Mouse (Mus musculus) CH12.LX (cell line): ENCODE measurements around the gene Slbp. TPM values are rescaled to one million over a fixed set of nuclear protein-coding genes. Genes with fewer than 3 reads are reported as not detected.

ENCODE experiments used
- DNase-seq: peaks from one replicate; pipeline ENCODE4 v3.0.0-alpha.2; 2013; ENCODE audit errors: extremely low read depth
- H3K27ac ChIP-seq: 2 replicates; pipeline ENCODE4 v1.5.1; 2012; ENCODE audit warnings: low read depth, mild to moderate bottlenecking, control low read depth, moderate library complexity; ENCODE audit not compliant: insufficient read depth
- H3K27me3 ChIP-seq: replicated peaks from 2 replicates; pipeline ENCODE3; 2012; ENCODE audit warnings: inconsistent platforms
- H3K36me3 ChIP-seq, 2 experiments: replicated peaks in 1 of 2; 2 replicates each; pipeline versions ENCODE3 to v1.6.1; 2012; ENCODE audit warnings: inconsistent platforms in 1 of 2, low read length in 1 of 2, mild to moderate bottlenecking in 1 of 2, mixed read lengths in 1 of 2, moderate library complexity in 1 of 2; ENCODE audit not compliant: control insufficient read depth in 1 of 2, insufficient read depth in 1 of 2
- H3K4me1 ChIP-seq, 2 experiments: 2 replicates each; pipeline ENCODE4 v1.6.1; 2012; ENCODE audit warnings: inconsistent platforms in 1 of 2, moderate library complexity in 1 of 2; ENCODE audit not compliant: insufficient read depth in 2 of 2, control insufficient read depth in 1 of 2
- H3K4me2 ChIP-seq: 2 replicates; pipeline ENCODE4 v1.6.1; 2012; ENCODE audit warnings: low read depth, mild to moderate bottlenecking, control low read depth; ENCODE audit not compliant: poor library complexity, insufficient read depth, severe bottlenecking
- H3K4me3 ChIP-seq, 3 experiments: fragments of 150-350 bp in 1 of 3; sonication (generic) in 1 of 3; replicated peaks in 1 of 3; 2 replicates each; pipeline versions ENCODE3 to v1.5.1; 2011 to 2012; ENCODE audit warnings: low read depth in 2 of 3, low read length in 2 of 3, mild to moderate bottlenecking in 2 of 3, moderate library complexity in 2 of 3, control low read depth in 1 of 3, improper control_type of control experiment in 1 of 3, inconsistent platforms in 1 of 3, mixed read lengths in 1 of 3; ENCODE audit not compliant: poor library complexity in 1 of 3
- H3K79me2 ChIP-seq: replicated peaks from 2 replicates; pipeline ENCODE4 v1.6.1; 2012; ENCODE audit warnings: mild to moderate bottlenecking, moderate library complexity; ENCODE audit not compliant: control insufficient read depth, poor library complexity, insufficient read depth, severe bottlenecking; ENCODE audit errors: extremely low read depth
- H3K9ac ChIP-seq: 2 replicates; pipeline ENCODE4 v1.6.1; 2012; ENCODE audit warnings: low read depth, mild to moderate bottlenecking, control low read depth, moderate library complexity; ENCODE audit not compliant: insufficient read depth
- H3K9me3 ChIP-seq: replicated peaks from 2 replicates; pipeline ENCODE3; 2012; ENCODE audit warnings: low read length, inconsistent platforms, mixed read lengths
- BHLHE40 ChIP-seq: IDR thresholded peaks from 2 replicates; pipeline ENCODE4 v1.6.1; 2011; ENCODE audit warnings: mild to moderate bottlenecking, low read depth, low read length, improper control_type of control experiment
- CHD1 ChIP-seq: IDR thresholded peaks from 2 replicates; pipeline ENCODE4 v1.6.1; 2012; ENCODE audit warnings: low read depth, low read length, improper control_type of control experiment, inconsistent platforms
- CHD2 ChIP-seq: IDR thresholded peaks from 2 replicates; pipeline ENCODE4 v1.6.1; 2011; ENCODE audit warnings: low read length, improper control_type of control experiment
- CTCF ChIP-seq, 2 experiments: IDR thresholded peaks in 1 of 2; conservative IDR thresholded peaks in 1 of 2; 2 replicates each; pipeline ENCODE4 v1.5.1; 2011 to 2012; ENCODE audit warnings: low read depth in 2 of 2, low read length in 2 of 2, improper control_type of control experiment in 1 of 2, inconsistent platforms in 1 of 2, mild to moderate bottlenecking in 1 of 2, moderate library complexity in 1 of 2
- E2F4 ChIP-seq: IDR thresholded peaks from 2 replicates; pipeline ENCODE4 v1.6.1; 2011; ENCODE audit warnings: low read depth, low read length, improper control_type of control experiment; ENCODE audit not compliant: insufficient replicate concordance
- EP300 ChIP-seq: IDR thresholded peaks from 2 replicates; pipeline ENCODE4 v1.6.1; 2011; ENCODE audit warnings: low read length, improper control_type of control experiment
- ETS1 ChIP-seq: conservative IDR thresholded peaks from 2 replicates; pipeline ENCODE4 v1.6.1; 2012; ENCODE audit warnings: low read depth, mild to moderate bottlenecking, inconsistent platforms, low read length, improper control_type of control experiment, moderate library complexity
- GABPA ChIP-seq: IDR thresholded peaks from 2 replicates; pipeline ENCODE4 v1.6.1; 2012; ENCODE audit warnings: low read depth, low read length, improper control_type of control experiment, inconsistent platforms; ENCODE audit not compliant: insufficient replicate concordance
- HCFC1 ChIP-seq: IDR thresholded peaks from 2 replicates; pipeline ENCODE4 v1.6.1; 2012; ENCODE audit warnings: low read depth, mild to moderate bottlenecking, inconsistent platforms, low read length, improper control_type of control experiment
- IRF4 ChIP-seq: IDR thresholded peaks from 2 replicates; pipeline ENCODE4 v1.6.1; 2014; ENCODE audit warnings: low read depth, mild to moderate bottlenecking, inconsistent platforms, low read length, improper control_type of control experiment
- JUN ChIP-seq: IDR thresholded peaks from 2 replicates; pipeline ENCODE4 v1.6.1; 2011; ENCODE audit warnings: low read depth, mild to moderate bottlenecking, low read length, improper control_type of control experiment, moderate library complexity; ENCODE audit not compliant: insufficient read depth
- KAT2A ChIP-seq: IDR thresholded peaks from 2 replicates; pipeline ENCODE4 v1.6.1; 2012; ENCODE audit warnings: low read length, improper control_type of control experiment, inconsistent platforms; ENCODE audit not compliant: insufficient replicate concordance
- MEF2A ChIP-seq: IDR thresholded peaks from 2 replicates; pipeline ENCODE4 v1.6.1; 2014; ENCODE audit warnings: low read depth, mild to moderate bottlenecking, inconsistent platforms, low read length, improper control_type of control experiment, borderline replicate concordance
- MYC ChIP-seq: IDR thresholded peaks from 2 replicates; pipeline ENCODE4 v1.6.1; 2011; ENCODE audit warnings: low read depth, mild to moderate bottlenecking, improper control_type of control experiment, low read length
- PAX5 ChIP-seq: IDR thresholded peaks from 2 replicates; pipeline ENCODE4 v1.6.1; 2012; ENCODE audit warnings: low read length, inconsistent platforms, mixed read lengths
- POLR2A ChIP-seq: IDR thresholded peaks from 2 replicates; pipeline ENCODE4 v1.6.1; 2011; ENCODE audit warnings: low read depth, mild to moderate bottlenecking, improper control_type of control experiment, low read length
- TBP ChIP-seq: conservative IDR thresholded peaks from 2 replicates; pipeline ENCODE4 v1.6.1; 2011; ENCODE audit warnings: low read depth, low read length, improper control_type of control experiment
- UBTF ChIP-seq: IDR thresholded peaks from 2 replicates; pipeline ENCODE4 v1.6.1; 2012; ENCODE audit warnings: low read depth, mild to moderate bottlenecking, inconsistent platforms, low read length, improper control_type of control experiment, moderate library complexity
- USF1 ChIP-seq: IDR thresholded peaks from 2 replicates; pipeline ENCODE4 v1.6.1; 2014; ENCODE audit warnings: low read depth, mild to moderate bottlenecking, inconsistent platforms, low read length, improper control_type of control experiment
- USF2 ChIP-seq: conservative IDR thresholded peaks from 2 replicates; pipeline ENCODE4 v1.6.1; 2011; ENCODE audit warnings: low read depth, low read length, improper control_type of control experiment
- ZMIZ1 ChIP-seq: IDR thresholded peaks from 2 replicates; pipeline ENCODE4 v1.6.1; 2012; ENCODE audit warnings: low read depth, mild to moderate bottlenecking, inconsistent platforms, low read length, improper control_type of control experiment
- dilution Hi-C: fragments of 300-500 bp; cut with MboI; formaldehyde crosslinking; loops from 2 replicates; pipeline ENCODE4 v1.14.3; 2020; ENCODE audit warnings: low sequenced_read_pairs; ENCODE audit not compliant: extremely low pct_unique_long_range_greater_than_20kb, extremely low pct_ligation_motif_present
- in situ Hi-C: fragments of 300-500 bp; cut with MboI; formaldehyde crosslinking; loops from 3 replicates; pipeline ENCODE4 v1.14.3; 2019; ENCODE audit warnings: low sequenced_read_pairs, low pct_ligation_motif_present, low pct_unique_long_range_greater_than_20kb, mixed read lengths
- polyA plus RNA-seq: library from polyadenylated mRNA; unstranded; fragments of >175 nt; gene quantifications from 2 replicates; pipeline ENCODE4 v1.2.1, GENCODE M21; 2012; ENCODE audit warnings: low read depth; ENCODE audit not compliant: insufficient read length
- total RNA-seq, 2 experiments: library from RNA; depleted of rRNA; stranded (reverse); fragments of 300-350 nt in 1 of 2; fragments of >200 nt in 1 of 2; gene quantifications; 2 replicates each; pipeline ENCODE4 v1.2.3; 2012 to 2014

The Slbp gene
- total and polyA plus RNA-seq, 3 experiments: 85.4 to 263 (median 117) TPM

GRCm38 (mm10) chr5:33697534-33697933, 45.2 kb upstream of the Slbp start:
- no peak for DNase-seq
- in situ Hi-C loops: no loop called here
- Histone ChIP-seq H3K27me3 (peaks cover 81% of the 10 kb centered on the region), H3K9ac (no peak overlapping the region), H3K27ac (no peak overlapping the region), H3K4me2 (no peak overlapping the region), H3K79me2 (no peaks in the 10 kb centered on the region), H3K36me3 (no peaks in the 10 kb centered on the region), H3K4me3 (no peak overlapping the region), H3K9me3 (no peaks in the 10 kb centered on the region), H3K4me1 (peaks cover 12 to 25% of the 10 kb centered on the region in 2 experiments)
- dilution Hi-C loops: no loop called here
- TF ChIP-seq JUN (no peak), GABPA (no peak), KAT2A (no peak), EP300 (no peak), BHLHE40 (no peak), USF1 (no peak), ZMIZ1 (no peak), IRF4 (no peak), MYC (no peak), UBTF (no peak)

- H3K9me3 ChIP-seq: no peaks in the 10 kb centered on the region
- DNase-seq: no peak
- no peak overlapping the region for H3K4me3 ChIP-seq
- peaks cover 76% of the 10 kb centered on the region for H3K27me3 ChIP-seq
- no peak for TF ChIP-seq ZMIZ1
- no peak for TF ChIP-seq MEF2A
- no peak for TF ChIP-seq HCFC1
- no peak for TF ChIP-seq CTCF (conservative IDR thresholded peaks at IDR 0.05 in 1 of 2, IDR thresholded peaks at IDR 0.05 in 1 of 2; ENCODE audit: low read depth in 2 of 2, low read length in 2 of 2)
- TF ChIP-seq E2F4: no peak
- no peak for TF ChIP-seq PAX5
- TF ChIP-seq CHD2: no peak
- no peak for TF ChIP-seq POLR2A
- no peak for TF ChIP-seq TBP
- no peak for TF ChIP-seq CHD1
- no peak for TF ChIP-seq ETS1
- no peak for TF ChIP-seq USF1
- TF ChIP-seq IRF4: no peak
- no peak for TF ChIP-seq USF2
- no peak for TF ChIP-seq GABPA
- no peaks in the 10 kb centered on the region for H3K36me3 ChIP-seq
- no peak overlapping the region for H3K27ac ChIP-seq
- H3K4me2 ChIP-seq: no peak overlapping the region
- H3K4me1 ChIP-seq: peaks cover 12 to 25% of the 10 kb centered on the region in 2 experiments
- dilution Hi-C loops (no loop called here), in situ Hi-C loops (no loop called here)
- no peak overlapping the region for H3K9ac ChIP-seq
- no peaks in the 10 kb centered on the region for H3K79me2 ChIP-seq
Observed at GRCm38 (mm10) chr5:33696430-33696829, 44.1 kb upstream of the Slbp start.
